In genomic region chr8:106270804-106271203, GRCm38 (mm10) we compare ENCODE assay signal across 8 mouse cellular contexts.
DNase-seq lines count a peak whose midpoint lies in the region; ATAC-seq lines count a peak whose summit lies in the region.

No protein-coding gene starts in this region.

- H3K9me3 ChIP-seq in neural tube, embryonic 13.5 days: no peaks in the 10 kb centered on the region

- peak; percentile 60; the same call in 1 of the 2 replicates for ATAC-seq in neural tube, embryonic 13.5 days (ENCODE audit: low read depth)

- peaks cover 8% of the 10 kb centered on the region for H3K36me3 ChIP-seq in neural tube, embryonic 13.5 days

- H3K4me1 ChIP-seq in neural tube, embryonic 13.5 days (replicated peaks): peaks cover 48% of the 10 kb centered on the region

- peak overlapping the region; percentile 54 for H3K27ac ChIP-seq in neural tube, embryonic 13.5 days (replicated peaks)

- H3K4me2 ChIP-seq in neural tube, embryonic 13.5 days: no peak overlapping the region

- H3K27me3 ChIP-seq in neural tube, embryonic 13.5 days: no peaks in the 10 kb centered on the region

- H3K4me3 ChIP-seq in neural tube, embryonic 13.5 days: no peak overlapping the region

- DNase-seq in embryo, embryonic 9.5 days (ENCODE audit: extremely low spot score): peak; percentile 42
- peak; percentile 59 for DNase-seq in forelimb bud, embryonic 11.5 days (ENCODE audit: low read depth, low spot score)
- peak; percentile 69 for DNase-seq in left cerebral cortex, adult 11 months (ENCODE audit: low spot score)
- no peak for DNase-seq in thymus, postnatal 10 days (ENCODE audit: low spot score in 2 of 2)
- no peak for DNase-seq in lung, postnatal 10 days
- DNase-seq in urinary bladder, adult 18-20 months (ENCODE audit: low spot score in 2 of 2): no peak
- no peak for DNase-seq in adrenal gland, adult 18-20 months (ENCODE audit: low spot score in 2 of 2)

- H3K9ac ChIP-seq in neural tube, embryonic 13.5 days: no peak overlapping the region

- 15% methylated on average over 5 of the region's 5 CpGs for WGBS in neural tube, embryonic 13.5 days

Comparison
In these comparisons a context has a peak if more than half of its experiments do, and no peak if none do; other contexts are left out.
1. DNase-seq: peak in embryo, embryonic 9.5 days (single experiment), forelimb bud, embryonic 11.5 days (single experiment) and left cerebral cortex, adult 11 months (single experiment); none in thymus, postnatal 10 days (0 of 2), lung, postnatal 10 days (single experiment), urinary bladder, adult 18-20 months (0 of 2) and adrenal gland, adult 18-20 months (0 of 2).